Mouse (Mus musculus): ENCODE measurements at regions not wholly inside any gene's neighbourhood (a gene's known extent, or its start where the extent isn't known, plus 50 kb on each side); places are given as distances from the start of the nearest gene placed in this dataset.

DNA sequence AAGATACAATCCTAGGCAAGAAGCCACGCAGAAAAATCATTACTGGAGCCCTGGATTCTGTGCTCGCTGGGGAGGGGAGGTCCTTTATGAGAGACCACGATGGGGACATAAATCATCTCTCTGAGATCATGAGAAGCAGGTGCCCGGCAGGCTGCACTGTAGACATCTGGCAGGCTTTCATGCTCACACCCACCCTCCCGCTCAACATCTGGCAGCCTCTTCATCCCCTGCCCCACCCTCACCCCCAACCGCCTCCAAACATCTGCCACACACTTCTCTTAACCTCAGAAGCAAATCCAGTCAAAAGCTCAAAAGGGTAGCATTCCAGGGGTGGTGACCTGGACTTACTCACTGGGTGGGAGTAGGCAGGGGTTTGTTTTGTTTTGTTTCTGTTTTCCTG, 279.5 kb upstream of the Atp11b start:
- TF ChIP-seq CTCF (IDR thresholded peaks at IDR 0.05; ENCODE audit: insufficient read depth, low read length) (no peak), POLR2A (IDR thresholded peaks at IDR 0.05; ENCODE audit: borderline replicate concordance, extremely low read depth, low read depth, low read length) (no peak)
